Mouse (Mus musculus) neural tube, embryonic 12.5 days (tissue): ENCODE measurements at regions not wholly inside any gene's neighbourhood (a gene's known extent, or its start where the extent isn't known, plus 50 kb on each side); places are given as distances from the start of the nearest gene placed in this dataset.

Source experiments
- ATAC-seq: fragments of 200-750 bp; cut with Nextera tagmentation; 2 replicates; pipeline ENCODE4 v1.8.0; 2017; ENCODE audit warnings: low read depth, mild to moderate bottlenecking, moderate TSS enrichment, moderate library complexity; ENCODE audit not compliant: low FRiP score
- H3K27ac ChIP-seq: fragments of 300-500 bp; sonication (generic); 2 replicates; pipeline ENCODE4 v1.5.1; 2016
- H3K27me3 ChIP-seq: fragments of 300-500 bp; sonication (generic); replicated peaks from 2 replicates; pipeline ENCODE4 v1.6.1; 2016; ENCODE audit warnings: mild to moderate bottlenecking
- H3K36me3 ChIP-seq: fragments of 300-500 bp; sonication (generic); 2 replicates; pipeline ENCODE4 v1.6.1; 2016; ENCODE audit warnings: mild to moderate bottlenecking
- H3K4me1 ChIP-seq: fragments of 300-500 bp; sonication (generic); 2 replicates; pipeline ENCODE4 v1.6.1; 2016
- H3K4me2 ChIP-seq: fragments of 300-500 bp; sonication (generic); replicated peaks from 2 replicates; pipeline ENCODE4 v1.6.1; 2016; ENCODE audit warnings: mild to moderate bottlenecking
- H3K4me3 ChIP-seq: fragments of 300-500 bp; sonication (generic); 2 replicates; pipeline ENCODE4 v1.5.1; 2016
- H3K9ac ChIP-seq: fragments of 300-500 bp; sonication (generic); 2 replicates; pipeline ENCODE4 v1.6.1; 2016; ENCODE audit warnings: mild to moderate bottlenecking
- H3K9me3 ChIP-seq: fragments of 300-500 bp; sonication (generic); 2 replicates; pipeline ENCODE4 v1.6.1; 2016; ENCODE audit warnings: mild to moderate bottlenecking
- WGBS: fragments of 180-500 bp; shearing (Covaris S2); methylation state at CpG from one replicate; pipeline ENCODE4 v1.1.7; 2016; 5-methylcytosine and 5-hydroxymethylcytosine counted together

DNA sequence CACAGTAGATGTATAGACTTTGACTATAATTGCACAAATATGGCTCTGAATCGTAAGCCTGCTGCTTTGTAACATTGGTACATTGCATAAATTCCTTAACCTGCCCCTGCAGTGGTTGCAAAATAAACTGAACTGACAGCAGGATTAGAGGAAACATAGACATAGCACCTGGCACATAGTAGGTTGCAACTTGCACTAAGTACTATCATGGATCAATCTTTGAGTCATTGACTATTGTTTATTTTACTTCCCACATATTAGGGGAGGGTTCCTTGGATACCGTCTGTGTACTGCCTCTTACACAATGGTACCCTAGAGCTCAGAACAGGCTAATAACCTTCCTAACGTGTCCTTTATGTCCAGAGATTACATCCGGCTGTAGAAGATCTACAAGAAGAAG is 371.3 kb upstream of the A1bg start:
- no peak overlapping the region for H3K27ac ChIP-seq
- H3K4me1 ChIP-seq: no peaks in the 10 kb centered on the region
- no peak overlapping the region for H3K4me2 ChIP-seq
- no peak overlapping the region for H3K4me3 ChIP-seq
- no peaks in the 10 kb centered on the region for H3K27me3 ChIP-seq
- no peak for ATAC-seq
- no peak overlapping the region for H3K9ac ChIP-seq
- WGBS: 82% methylated on average over 4 of the region's 4 CpGs
- no peaks in the 10 kb centered on the region for H3K9me3 ChIP-seq
- H3K36me3 ChIP-seq: no peaks in the 10 kb centered on the region

DNA sequence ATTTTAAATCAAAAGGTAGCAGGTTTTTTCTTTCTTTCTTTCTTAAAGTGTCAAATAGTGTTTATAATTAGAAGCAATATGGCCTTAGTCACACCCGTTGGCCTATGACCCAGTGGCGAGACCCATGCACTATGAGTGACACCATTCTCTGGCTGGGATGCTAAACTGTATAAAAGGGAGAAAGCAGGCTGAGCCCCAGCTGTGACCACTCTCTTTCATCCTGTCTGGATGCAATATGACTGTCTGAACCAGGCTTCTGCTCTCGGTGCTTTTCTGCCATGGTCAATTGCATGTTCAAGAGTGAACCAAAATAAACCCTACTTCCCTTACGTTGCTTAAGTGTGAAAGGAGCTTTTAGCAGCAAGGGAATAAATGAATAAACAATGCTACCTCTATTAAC is 346.0 kb upstream of the A1bg start:
- Histone ChIP-seq H3K36me3 (no peaks in the 10 kb centered on the region), H3K27ac (no peak overlapping the region), H3K9me3 (no peaks in the 10 kb centered on the region), H3K9ac (no peak overlapping the region), H3K4me1 (no peaks in the 10 kb centered on the region), H3K4me2 (no peak overlapping the region), H3K27me3 (no peaks in the 10 kb centered on the region), H3K4me3 (no peak overlapping the region)
- ATAC-seq: no peak
- WGBS: 38% methylated on average over 4 of the region's 4 CpGs

DNA sequence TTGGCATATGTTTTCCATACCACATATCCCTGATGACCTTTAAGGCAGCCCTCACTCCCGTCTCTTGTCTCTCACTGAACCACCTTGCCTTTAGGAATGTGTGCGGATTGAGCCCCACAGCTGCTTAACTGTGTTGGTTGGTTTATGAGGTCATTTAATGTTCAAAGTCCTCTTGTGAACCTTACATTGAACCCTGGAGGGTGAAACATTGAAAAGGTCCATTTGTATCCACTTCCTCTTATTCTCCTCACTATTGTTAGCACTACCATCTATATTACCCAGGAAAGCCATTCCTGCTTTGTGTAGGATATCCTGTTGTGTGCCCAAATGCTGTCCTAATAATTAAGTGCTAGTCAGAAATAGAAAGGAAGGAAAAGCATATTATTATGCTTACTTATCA is 336.2 kb upstream of the A1bg start:
- H3K27me3 ChIP-seq: no peaks in the 10 kb centered on the region
- H3K4me1 ChIP-seq: no peaks in the 10 kb centered on the region
- 58% methylated on average over 2 of the region's 2 CpGs for WGBS
- H3K4me2 ChIP-seq: no peak overlapping the region
- H3K27ac ChIP-seq: no peak overlapping the region
- ATAC-seq: no peak
- no peak overlapping the region for H3K9ac ChIP-seq
- H3K36me3 ChIP-seq: no peaks in the 10 kb centered on the region
- no peak overlapping the region for H3K4me3 ChIP-seq
- no peaks in the 10 kb centered on the region for H3K9me3 ChIP-seq

DNA sequence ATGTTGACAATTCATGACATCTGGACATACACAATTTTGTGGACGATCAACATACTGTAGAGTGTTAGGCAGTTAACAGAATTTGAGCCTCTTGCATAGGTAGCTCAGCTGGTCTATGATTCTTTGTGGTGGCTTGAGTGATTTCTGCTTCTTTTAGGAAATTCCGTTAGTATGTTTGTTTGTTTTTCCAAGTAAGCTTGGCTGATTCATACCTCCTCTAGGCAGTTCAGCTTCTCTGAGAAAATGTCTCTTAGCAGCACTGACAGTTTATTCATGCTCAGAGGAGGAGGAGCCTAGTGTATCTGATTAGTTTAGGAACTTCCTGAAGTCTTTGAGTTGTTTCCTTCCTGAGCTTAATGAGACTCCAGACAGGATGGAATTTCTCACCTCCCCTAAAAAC is 321.7 kb upstream of the A1bg start:
- H3K9me3 ChIP-seq: no peaks in the 10 kb centered on the region
- WGBS: 87% methylated on average over 2 of the region's 2 CpGs
- H3K27ac ChIP-seq: no peak overlapping the region
- ATAC-seq: no peak
- H3K27me3 ChIP-seq: no peaks in the 10 kb centered on the region
- no peak overlapping the region for H3K4me3 ChIP-seq
- no peaks in the 10 kb centered on the region for H3K36me3 ChIP-seq
- H3K4me1 ChIP-seq: 0 out of 2 replicates have a peak, but pooled peaks cover 2% of the 10 kb centered on the region
- H3K4me2 ChIP-seq: no peak overlapping the region
- no peak overlapping the region for H3K9ac ChIP-seq

DNA sequence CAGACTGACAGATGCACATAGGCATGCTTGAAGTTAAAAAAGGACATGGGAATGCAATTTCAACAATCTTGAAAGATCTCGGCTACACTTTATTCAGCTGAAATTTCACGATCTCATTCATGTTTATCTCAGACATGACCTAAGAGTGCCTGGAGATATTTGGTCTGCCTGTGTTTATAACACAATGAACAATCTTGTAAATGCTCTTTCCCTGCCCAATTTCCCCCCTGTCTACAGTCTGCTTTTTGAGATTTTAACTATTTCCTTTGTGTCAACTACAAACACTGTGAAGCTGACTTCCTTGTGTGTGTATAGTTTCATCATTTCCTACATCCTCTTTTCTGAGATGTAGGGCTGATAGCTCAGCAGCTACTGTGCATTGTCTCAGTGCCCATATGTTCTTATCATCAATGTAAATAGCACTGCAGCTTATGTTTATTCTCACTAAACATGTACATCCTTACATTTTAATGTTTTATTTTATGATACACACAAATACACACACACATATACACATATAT is 319.4 kb upstream of the A1bg start:
- WGBS: 91% methylated on average over 2 of the region's 2 CpGs
- no peak for ATAC-seq
- H3K4me2 ChIP-seq: no peak overlapping the region

DNA sequence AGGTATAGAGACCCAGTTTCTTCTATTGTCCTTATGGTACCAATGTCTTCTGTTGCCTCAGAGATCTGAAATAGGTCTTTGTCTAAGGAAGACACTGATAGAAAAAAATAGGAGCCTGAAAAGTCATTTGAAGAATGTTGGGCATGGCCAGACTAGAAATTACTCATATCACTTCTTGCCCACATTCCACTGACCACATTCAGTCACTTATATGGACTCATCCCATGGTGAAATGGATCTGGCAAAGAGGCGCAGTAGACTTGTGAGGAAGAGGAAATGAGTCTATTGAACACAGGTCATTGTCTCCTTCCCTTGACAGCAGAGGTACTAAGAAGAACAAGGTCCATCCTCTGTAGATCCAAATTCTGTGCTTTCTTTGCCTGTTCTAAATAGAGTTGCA is 318.9 kb upstream of the A1bg start:
- Histone ChIP-seq H3K4me3 (no peak overlapping the region), H3K4me1 (0 out of 2 replicates have a peak, but pooled peaks cover 2% of the 10 kb centered on the region), H3K27me3 (no peaks in the 10 kb centered on the region), H3K27ac (no peak overlapping the region), H3K36me3 (no peaks in the 10 kb centered on the region), H3K9me3 (no peaks in the 10 kb centered on the region), H3K4me2 (no peak overlapping the region), H3K9ac (no peak overlapping the region)
- ATAC-seq: no peak
- WGBS: 88% methylated on average over 1 of the region's 1 CpGs

More for the DNA sequence above, 319.4 kb upstream of the A1bg start:
- no peak overlapping the region for H3K9ac ChIP-seq
- H3K9me3 ChIP-seq: no peaks in the 10 kb centered on the region
- 0 out of 2 replicates have a peak, but pooled peaks cover 2% of the 10 kb centered on the region for H3K4me1 ChIP-seq
- no peak overlapping the region for H3K4me3 ChIP-seq
- no peaks in the 10 kb centered on the region for H3K36me3 ChIP-seq
- no peaks in the 10 kb centered on the region for H3K27me3 ChIP-seq
- no peak overlapping the region for H3K27ac ChIP-seq

DNA sequence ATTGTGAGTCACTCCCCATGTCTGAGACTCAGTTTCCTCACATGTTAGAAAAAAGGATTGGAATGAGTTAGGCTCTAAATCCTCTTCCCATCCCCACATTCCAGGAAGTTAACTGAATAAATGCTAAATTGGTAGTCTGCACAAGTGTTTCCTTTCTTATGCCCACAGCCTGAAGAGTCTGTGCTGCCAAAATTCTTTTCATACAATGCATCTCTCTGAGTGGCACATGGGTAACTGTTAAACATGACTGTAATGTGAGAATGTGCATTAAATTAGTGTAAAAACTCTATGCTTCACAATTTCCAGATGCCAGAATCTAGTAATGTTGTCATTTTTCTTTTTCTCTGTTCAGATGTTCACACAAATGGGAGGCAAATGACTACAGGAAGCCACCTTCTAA is 317.5 kb upstream of the A1bg start:
- H3K36me3 ChIP-seq: no peaks in the 10 kb centered on the region
- no peak overlapping the region for H3K4me3 ChIP-seq
- H3K27me3 ChIP-seq: no peaks in the 10 kb centered on the region
- no peak overlapping the region for H3K4me2 ChIP-seq
- H3K9ac ChIP-seq: no peak overlapping the region
- ATAC-seq: no peak
- 0 out of 2 replicates have a peak, but pooled peaks cover 2% of the 10 kb centered on the region for H3K4me1 ChIP-seq
- H3K27ac ChIP-seq: no peak overlapping the region
- H3K9me3 ChIP-seq: no peaks in the 10 kb centered on the region

DNA sequence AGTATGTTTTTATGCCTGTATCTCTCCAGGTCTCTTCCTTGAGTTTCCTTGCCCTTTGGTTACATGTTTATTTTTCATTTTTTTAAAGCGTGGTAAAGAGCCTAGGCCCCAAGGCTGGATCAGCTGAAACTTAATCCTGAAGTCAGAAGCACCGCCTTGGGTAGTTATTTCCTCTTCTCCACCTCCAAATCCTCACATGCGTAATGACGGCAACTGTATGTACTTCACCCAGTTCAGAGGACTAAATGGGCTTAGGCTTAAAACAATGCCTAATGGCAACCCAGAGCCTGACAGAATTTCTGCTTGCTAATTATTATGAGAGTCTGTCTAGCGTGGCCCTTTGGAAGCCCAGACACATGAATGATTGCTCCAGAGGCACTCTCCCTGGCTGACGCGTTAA is 316.6 kb upstream of the A1bg start:
- no peaks in the 10 kb centered on the region for H3K9me3 ChIP-seq
- no peak for ATAC-seq
- H3K9ac ChIP-seq: no peak overlapping the region
- H3K27ac ChIP-seq: no peak overlapping the region
- no peaks in the 10 kb centered on the region for H3K27me3 ChIP-seq
- WGBS: 80% methylated on average over 7 of the region's 7 CpGs
- no peak overlapping the region for H3K4me2 ChIP-seq
- no peak overlapping the region for H3K4me3 ChIP-seq
- H3K36me3 ChIP-seq: no peaks in the 10 kb centered on the region
- H3K4me1 ChIP-seq: 0 out of 2 replicates have a peak, but pooled peaks cover 2% of the 10 kb centered on the region

DNA sequence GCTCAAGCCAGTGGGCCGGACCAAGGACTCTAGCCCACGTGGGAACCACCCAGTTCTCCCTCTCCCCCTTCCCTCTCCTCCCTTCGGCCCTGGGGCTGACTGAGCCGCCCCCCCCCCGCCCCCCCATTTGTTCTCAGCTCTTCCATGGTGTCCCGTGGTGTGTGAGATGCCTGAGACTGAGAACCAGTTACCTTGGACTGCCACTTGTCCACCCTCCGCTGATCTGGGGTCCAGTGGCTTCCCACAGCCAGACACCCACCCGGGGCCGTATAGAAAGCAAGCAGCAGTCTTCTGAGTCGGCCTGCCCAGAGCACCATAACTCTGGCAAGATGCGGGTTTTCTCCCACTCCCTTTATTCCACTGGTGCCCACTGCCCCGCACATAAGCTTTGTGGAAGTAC is 316.2 kb upstream of the A1bg start:
- Histone ChIP-seq H3K9me3 (no peaks in the 10 kb centered on the region), H3K36me3 (no peaks in the 10 kb centered on the region), H3K27me3 (no peaks in the 10 kb centered on the region), H3K4me1 (0 out of 2 replicates have a peak, but pooled peaks cover 2% of the 10 kb centered on the region), H3K9ac (no peak overlapping the region), H3K4me2 (no peak overlapping the region), H3K4me3 (no peak overlapping the region), H3K27ac (no peak overlapping the region)
- no peak for ATAC-seq
- 70% methylated on average over 10 of the region's 12 CpGs for WGBS

DNA sequence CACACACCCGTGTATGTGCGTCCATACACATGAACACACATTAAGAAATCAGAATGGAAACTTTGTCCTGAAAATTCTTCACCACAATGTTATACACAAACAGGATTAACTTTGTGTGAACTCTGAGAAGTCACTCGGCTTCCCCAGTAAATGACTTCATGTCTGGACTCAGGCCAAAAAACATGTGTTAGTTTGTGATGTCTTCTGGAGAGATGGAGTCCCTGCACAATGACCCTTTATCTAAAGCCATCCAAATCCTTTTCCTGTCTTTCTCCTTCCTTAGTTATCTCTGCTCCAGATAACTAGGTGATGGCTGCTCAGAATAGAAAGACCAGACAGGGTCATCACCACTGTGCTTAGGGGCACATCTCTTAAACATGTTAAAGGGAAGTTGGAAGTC is 306.8 kb upstream of the A1bg start:
- H3K27me3 ChIP-seq: no peaks in the 10 kb centered on the region
- no peak overlapping the region for H3K4me3 ChIP-seq
- no peaks in the 10 kb centered on the region for H3K36me3 ChIP-seq
- H3K4me1 ChIP-seq: no peaks in the 10 kb centered on the region
- H3K4me2 ChIP-seq: no peak overlapping the region
- WGBS: 83% methylated on average over 3 of the region's 3 CpGs
- no peak for ATAC-seq
- H3K9me3 ChIP-seq: no peaks in the 10 kb centered on the region
- H3K9ac ChIP-seq: no peak overlapping the region
- no peak overlapping the region for H3K27ac ChIP-seq

DNA sequence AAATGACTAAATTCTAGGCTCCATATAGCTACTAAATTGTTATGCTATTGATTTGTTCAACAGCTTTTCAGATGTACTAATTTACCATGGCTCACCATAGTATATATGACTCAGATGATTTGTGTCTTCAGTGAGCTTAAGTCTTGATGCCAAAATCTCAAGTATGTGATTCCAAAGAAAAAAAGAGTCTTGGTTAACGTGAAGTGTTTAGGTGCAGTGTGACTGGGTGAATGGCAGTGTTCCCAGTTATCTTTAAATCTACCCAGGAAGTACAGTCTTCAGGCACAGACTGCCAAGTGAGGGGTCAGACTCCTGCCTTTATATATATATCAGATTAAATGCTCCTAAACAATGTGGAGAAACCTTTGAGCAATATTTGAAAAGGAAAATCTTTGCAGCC is 300.1 kb upstream of the A1bg start:
- Histone ChIP-seq H3K4me3 (no peak overlapping the region), H3K9me3 (no peaks in the 10 kb centered on the region), H3K27ac (no peak overlapping the region), H3K27me3 (no peaks in the 10 kb centered on the region), H3K4me1 (no peaks in the 10 kb centered on the region), H3K36me3 (no peaks in the 10 kb centered on the region), H3K4me2 (no peak overlapping the region), H3K9ac (no peak overlapping the region)
- ATAC-seq: no peak
- 77% methylated on average over 1 of the region's 1 CpGs for WGBS

DNA sequence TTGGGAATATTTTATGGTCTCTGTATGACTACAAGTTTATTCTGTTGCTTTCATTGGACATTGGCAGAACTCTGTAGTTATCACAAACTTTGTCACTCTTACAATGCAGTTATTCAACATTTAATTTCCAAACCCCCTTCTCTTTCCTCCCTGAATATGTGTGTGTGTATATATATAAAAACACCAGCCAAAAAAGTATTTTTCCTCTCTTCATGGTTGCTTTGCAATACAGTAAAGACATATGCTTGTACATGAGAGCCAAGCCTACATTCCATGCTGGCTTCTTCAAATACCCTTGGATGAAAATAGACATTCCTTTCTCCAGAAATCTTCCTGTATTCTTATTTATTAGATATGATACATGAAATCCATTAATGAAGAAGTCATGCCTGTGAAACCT is 287.3 kb upstream of the A1bg start:
- H3K4me1 ChIP-seq: no peaks in the 10 kb centered on the region
- H3K36me3 ChIP-seq: no peaks in the 10 kb centered on the region
- no peaks in the 10 kb centered on the region for H3K27me3 ChIP-seq
- no peak overlapping the region for H3K4me3 ChIP-seq
- no peak overlapping the region for H3K4me2 ChIP-seq
- H3K27ac ChIP-seq: no peak overlapping the region
- ATAC-seq: no peak
- no peak overlapping the region for H3K9ac ChIP-seq
- no peaks in the 10 kb centered on the region for H3K9me3 ChIP-seq

DNA sequence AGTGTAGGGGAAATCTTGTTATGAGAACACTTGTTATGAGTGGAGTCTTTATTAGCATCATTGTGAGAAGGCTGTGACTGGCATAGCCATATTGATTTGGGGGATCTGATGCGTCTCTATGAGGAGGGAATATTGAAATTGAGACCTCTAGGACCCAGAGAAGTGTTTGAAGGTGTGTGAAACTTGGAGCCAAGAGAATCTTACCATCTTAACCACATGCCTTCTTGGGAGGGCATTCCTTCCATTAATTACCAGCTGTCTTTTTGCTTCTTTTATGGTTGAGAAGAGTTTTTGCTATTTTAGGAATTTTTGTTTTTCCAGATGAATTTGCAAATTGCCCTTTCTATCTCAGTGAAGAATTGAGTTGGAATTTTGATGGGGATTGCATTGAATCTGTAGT is 267.2 kb upstream of the A1bg start:
- H3K36me3 ChIP-seq: no peaks in the 10 kb centered on the region
- ATAC-seq: no peak
- 97% methylated on average over 1 of the region's 1 CpGs for WGBS
- no peaks in the 10 kb centered on the region for H3K27me3 ChIP-seq
- H3K4me2 ChIP-seq: no peak overlapping the region
- no peak overlapping the region for H3K4me3 ChIP-seq
- H3K27ac ChIP-seq: no peak overlapping the region
- no peaks in the 10 kb centered on the region for H3K9me3 ChIP-seq
- H3K9ac ChIP-seq: no peak overlapping the region
- H3K4me1 ChIP-seq: no peaks in the 10 kb centered on the region
